ENCODE assay signal across 22 mouse cellular contexts in the genomic region with DNA sequence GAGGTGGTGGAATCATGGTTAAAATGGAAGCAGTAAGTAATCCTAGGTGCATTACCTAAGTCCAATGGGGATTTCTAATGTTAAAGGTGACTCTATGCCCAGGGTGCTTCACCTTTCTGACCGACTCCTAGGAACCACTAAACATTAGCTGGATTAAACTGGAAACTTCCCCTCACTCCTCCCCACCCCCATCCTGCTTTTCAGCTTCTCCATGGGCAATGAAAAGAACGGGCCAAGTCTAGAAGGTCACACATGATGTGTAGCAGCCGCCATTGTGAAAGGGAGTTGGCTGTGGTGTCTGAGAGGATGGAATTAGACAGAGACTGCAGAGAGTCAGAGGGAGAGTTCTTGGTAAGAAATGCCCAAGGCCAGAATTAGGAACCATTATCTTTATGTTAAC.
A peak's percentile ranks its signal among the peaks of the same experiment; 100 is the strongest.
DNase-seq lines count a peak whose midpoint lies in the region; TF ChIP-seq lines count a peak whose summit lies in the region.
"Had no signal": no experiment of that assay in that cellular context is flagged by ENCODE, and none has a peak within 500 bp of the region (broad histone marks: within the 10 kb centered on the region; RNA-seq: fewer than 3 reads in every experiment).

No protein-coding gene starts in this region.

- no peak overlapping the region for H3K4me3 ChIP-seq in ES-E14 (ENCODE audit: insufficient read depth in 1 of 2, low read depth in 1 of 2, low read length in 2 of 2, poor library complexity in 1 of 2, severe bottlenecking in 1 of 2)
- H3K4me3 ChIP-seq in lung, adult 2 months (replicated peaks; ENCODE audit: extremely low read depth, low read depth, low read length): no peak overlapping the region
- H3K4me3 ChIP-seq: embryonic facial prominence, embryonic 13.5 days; embryonic facial prominence, embryonic 15.5 days; erythroblast, embryonic 14.5 days; forebrain, embryonic 10.5 days; forebrain, embryonic 12.5 days had no signal

- no peak overlapping the region for H3K9ac ChIP-seq in ES-E14 (ENCODE audit: insufficient read depth, low read depth, low read length, poor library complexity, severe bottlenecking)
- H3K9ac ChIP-seq: embryonic facial prominence, embryonic 13.5 days; embryonic facial prominence, embryonic 15.5 days; forebrain, embryonic 12.5 days had no signal

- no peaks in the 10 kb centered on the region for H3K4me1 ChIP-seq in ES-E14 (ENCODE audit: control insufficient read depth in 2 of 2, insufficient read depth in 2 of 2, low read length in 2 of 2, poor library complexity in 1 of 2)
- H3K4me1 ChIP-seq in lung, adult 2 months (ENCODE audit: control insufficient read depth, insufficient read depth, low read length): no peaks in the 10 kb centered on the region; the same call in 1 of the 2 replicates

- H3K27ac ChIP-seq in ES-E14 (ENCODE audit: insufficient read depth, low read depth, low read length, poor library complexity, severe bottlenecking): no peak overlapping the region
- H3K27ac ChIP-seq: embryonic facial prominence, embryonic 13.5 days; embryonic facial prominence, embryonic 15.5 days; forebrain, embryonic 12.5 days had no signal

- DNase-seq in kidney, postnatal 10 days: peak; percentile 4
- DNase-seq in kidney, postnatal 25 days: no peak
- DNase-seq in ES-CJ7 (ENCODE audit: low read depth, low spot score) (peak; percentile 73), ES-E14 (ENCODE audit: low read depth, low spot score) (peak; percentile 43), ZHBTc4 (ENCODE audit: low read depth, low spot score) (peak; percentile 66)
- DNase-seq in ovary, postnatal 14 days (ENCODE audit: low spot score): no peak
- no peak for DNase-seq in lung, adult 2 months
- DNase-seq: adrenal gland, adult 2 months; adrenal gland, postnatal 10 days; adrenal gland, postnatal 25 days; cerebellum, adult 11 months; cerebellum, adult 18-20 months; cerebellum, adult 8-10 months; cerebellum, adult 9-11 months; cerebellum, postnatal 14 days; cerebellum, postnatal 36 days; embryo, embryonic 11 days had no signal

- no peak for TF ChIP-seq CTCF in lung, adult 2 months (IDR thresholded peaks at IDR 0.05; ENCODE audit: insufficient read depth, low read length)

- in situ Hi-C loops in ES-E14 (cut with MboI; ENCODE audit: low sequenced_read_pairs in 2 of 2, unreplicated experiment in 2 of 2): no loop called here

- H3K9me3 ChIP-seq in ES-E14 (ENCODE audit: control insufficient read depth, insufficient read depth, low read depth, low read length): no peaks in the 10 kb centered on the region
- H3K9me3 ChIP-seq: embryonic facial prominence, embryonic 13.5 days; embryonic facial prominence, embryonic 15.5 days; forebrain, embryonic 10.5 days; forebrain, embryonic 12.5 days had no signal

- 83% methylated on average over 3 of the region's 3 CpGs for WGBS in lung, adult 2 months

- no peak for TF ChIP-seq POLR2A in lung, adult 2 months (IDR thresholded peaks at IDR 0.05; ENCODE audit: borderline replicate concordance, extremely low read depth, low read depth, low read length)

- no peaks in the 10 kb centered on the region for H3K36me3 ChIP-seq in ES-E14 (ENCODE audit: control insufficient read depth, insufficient read depth, low read length, poor library complexity, severe bottlenecking)
- H3K36me3 ChIP-seq: embryonic facial prominence, embryonic 13.5 days; embryonic facial prominence, embryonic 15.5 days; forebrain, embryonic 10.5 days; forebrain, embryonic 12.5 days had no signal

TF ChIP-seq in ES-E14, 5 proteins besides CTCF, POLR2A, EP300 and RAD21:
- TF ChIP-seq ZNF384 (IDR thresholded peaks at IDR 0.05; ENCODE audit: low read depth, low read length): no peak
- no peak for TF ChIP-seq HCFC1 (IDR thresholded peaks at IDR 0.05; ENCODE audit: borderline replicate concordance, insufficient read depth, low read length)
- TF ChIP-seq ZC3H11A (IDR thresholded peaks at IDR 0.05; ENCODE audit: borderline replicate concordance, low read depth, low read length): no peak

Comparison
In these comparisons a context has a peak if more than half of its experiments do, and no peak if none do; other contexts are left out.
1. DNase-seq: peak in kidney, postnatal 10 days (single experiment), ES-CJ7 (single experiment), ES-E14 (single experiment) and ZHBTc4 (single experiment); none in kidney, postnatal 25 days (0 of 2), ovary, postnatal 14 days (single experiment) and lung, adult 2 months (single experiment).